Mouse (Mus musculus): Measurements from ENCODE around the gene Rras2. TPM values are rescaled to one million over a fixed set of nuclear protein-coding genes. Genes with fewer than 3 reads are reported as not detected.

The Rras2 gene
- polyA plus RNA-seq, 1 experiment from 2014 or later, result 24.5 TPM

DNA sequence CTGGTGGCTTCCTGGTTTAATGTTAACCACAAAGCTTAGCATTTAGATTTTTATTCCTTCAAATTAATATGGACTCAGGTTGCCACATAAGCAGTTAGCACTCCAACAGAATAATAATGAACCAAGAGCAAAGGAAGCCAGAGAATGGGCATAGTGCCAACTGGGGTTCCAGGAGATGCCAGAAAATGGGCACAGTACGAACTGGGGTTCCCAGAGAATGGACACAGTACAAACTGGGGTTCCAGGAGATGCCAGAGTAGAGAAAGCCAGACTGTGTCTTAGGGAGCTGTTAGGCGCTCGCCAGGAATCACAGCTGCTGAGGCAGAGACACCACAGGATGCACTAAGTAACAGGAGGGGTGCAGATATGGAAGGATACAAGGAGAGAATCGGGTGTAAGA lies 80.3 kb downstream of the Rras2 start:
- WGBS, result 81% methylated on average over 4 of the region's 4 CpGs
- ATAC-seq, result no peak
- no peak for TF ChIP-seq CTCF (IDR thresholded peaks at IDR 0.05; ENCODE audit: low read depth)

DNA sequence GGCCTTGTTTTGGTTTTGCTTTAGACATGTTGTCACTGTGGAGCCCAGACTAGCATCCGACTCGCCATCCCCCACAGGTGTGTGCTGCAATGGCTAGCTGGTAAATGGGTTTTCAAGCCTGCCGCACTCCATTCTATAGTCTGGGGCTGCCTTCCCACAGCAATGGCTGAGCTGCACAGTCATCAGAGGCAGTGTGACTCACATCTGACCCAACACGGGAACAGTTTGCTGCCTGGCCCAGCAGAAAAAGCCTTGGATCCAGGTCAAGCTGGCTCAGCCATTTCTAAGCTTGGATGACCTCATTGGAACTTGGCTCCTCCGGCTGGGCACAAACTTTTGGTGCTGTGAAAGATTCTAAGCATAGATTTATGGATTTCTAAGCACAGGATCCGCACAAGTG lies 88.0 kb downstream of the Rras2 start:
- Histone ChIP-seq H3K27ac (ENCODE audit: low read depth, low read length) (no peak overlapping the region), H3K36me3 (ENCODE audit: control insufficient read depth, insufficient read depth) (no peaks in the 10 kb centered on the region), H3K4me2 (replicated peaks; ENCODE audit: low read depth) (no peak overlapping the region), H3K4me3 (ENCODE audit: low read depth, low read length) (no peak overlapping the region), H3K27me3 (replicated peaks; ENCODE audit: control insufficient read depth, insufficient read depth, low read length) (no peaks in the 10 kb centered on the region), H3K4me1 (replicated peaks; ENCODE audit: control insufficient read depth, insufficient read depth, low read length) (no peaks in the 10 kb centered on the region), H3K9ac (ENCODE audit: low read depth, low read length) (no peak overlapping the region), H3K9me3 (ENCODE audit: control insufficient read depth) (no peaks in the 10 kb centered on the region)
- ATAC-seq, result no peak
- 73% methylated on average over 6 of the region's 6 CpGs for WGBS
- no peak for TF ChIP-seq CTCF (IDR thresholded peaks at IDR 0.05; ENCODE audit: low read depth)

More for the DNA sequence above, 80.3 kb downstream of the Rras2 start:
- Histone ChIP-seq H3K36me3 (ENCODE audit: control insufficient read depth, insufficient read depth) (peaks cover 8% of the 10 kb centered on the region), H3K4me3 (ENCODE audit: low read depth, low read length) (no peak overlapping the region), H3K4me1 (replicated peaks; ENCODE audit: control insufficient read depth, insufficient read depth, low read length) (no peaks in the 10 kb centered on the region), H3K9ac (ENCODE audit: low read depth, low read length) (no peak overlapping the region), H3K27me3 (replicated peaks; ENCODE audit: control insufficient read depth, insufficient read depth, low read length) (no peaks in the 10 kb centered on the region), H3K4me2 (replicated peaks; ENCODE audit: low read depth) (no peak overlapping the region), H3K27ac (ENCODE audit: low read depth, low read length) (no peak overlapping the region), H3K9me3 (ENCODE audit: control insufficient read depth) (no peaks in the 10 kb centered on the region)

DNA sequence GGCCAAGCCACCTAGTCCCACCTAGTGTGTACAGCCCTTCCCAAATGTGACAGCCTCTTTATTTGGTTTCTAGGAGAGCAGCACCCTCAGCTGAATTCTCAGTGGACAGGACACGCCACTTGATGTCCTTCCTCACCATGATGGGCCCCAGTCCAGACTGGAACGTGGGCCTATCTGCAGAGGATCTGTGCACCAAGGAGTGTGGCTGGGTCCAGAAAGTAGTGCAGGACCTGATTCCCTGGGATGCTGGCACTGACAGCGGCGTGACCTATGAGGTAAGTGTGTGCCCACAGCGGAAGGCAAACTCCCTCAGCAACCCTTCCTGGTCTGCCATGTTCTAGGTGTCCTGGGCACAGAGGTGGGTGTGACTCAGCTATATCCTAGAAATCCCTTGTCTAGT lies 88.8 kb downstream of the Rras2 start:
- TF ChIP-seq CTCF (IDR thresholded peaks at IDR 0.05; ENCODE audit: low read depth), result no peak
- H3K4me2 ChIP-seq (replicated peaks; ENCODE audit: low read depth), result no peak overlapping the region
- no peak overlapping the region for H3K4me3 ChIP-seq (ENCODE audit: low read depth, low read length)
- no peak overlapping the region for H3K27ac ChIP-seq (ENCODE audit: low read depth, low read length)
- no peak for ATAC-seq
- WGBS, result 93% methylated on average over 5 of the region's 5 CpGs
- no peaks in the 10 kb centered on the region for H3K4me1 ChIP-seq (replicated peaks; ENCODE audit: control insufficient read depth, insufficient read depth, low read length)
- H3K27me3 ChIP-seq (replicated peaks; ENCODE audit: control insufficient read depth, insufficient read depth, low read length), result no peaks in the 10 kb centered on the region
- H3K9ac ChIP-seq (ENCODE audit: low read depth, low read length), result no peak overlapping the region
- H3K9me3 ChIP-seq (ENCODE audit: control insufficient read depth), result no peaks in the 10 kb centered on the region
- no peaks in the 10 kb centered on the region for H3K36me3 ChIP-seq (ENCODE audit: control insufficient read depth, insufficient read depth)

DNA sequence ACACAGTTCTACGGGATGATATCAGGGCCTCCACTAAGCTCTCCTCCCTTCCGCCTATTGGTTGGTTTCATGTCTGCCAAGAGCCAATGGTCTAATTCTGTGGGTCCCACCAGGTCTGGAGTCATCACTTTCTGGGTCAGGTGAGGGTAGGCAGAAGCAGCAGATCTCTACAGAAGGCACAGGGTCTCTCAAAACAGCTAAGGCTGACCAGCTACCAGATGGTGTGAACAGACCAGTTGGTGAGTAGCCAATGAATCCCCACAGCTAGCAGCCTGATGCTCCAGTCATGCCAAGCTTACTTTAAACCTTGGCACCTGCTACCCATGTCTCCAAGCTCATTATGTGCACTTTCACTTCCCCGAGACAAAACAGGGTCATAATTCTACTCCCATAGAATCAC lies 90.2 kb downstream of the Rras2 start:
- no peak overlapping the region for H3K4me3 ChIP-seq (ENCODE audit: low read depth, low read length)
- no peaks in the 10 kb centered on the region for H3K4me1 ChIP-seq (replicated peaks; ENCODE audit: control insufficient read depth, insufficient read depth, low read length)
- H3K36me3 ChIP-seq (ENCODE audit: control insufficient read depth, insufficient read depth), result no peaks in the 10 kb centered on the region
- TF ChIP-seq CTCF (IDR thresholded peaks at IDR 0.05; ENCODE audit: low read depth), result no peak
- no peak for ATAC-seq
- H3K27me3 ChIP-seq (replicated peaks; ENCODE audit: control insufficient read depth, insufficient read depth, low read length), result no peaks in the 10 kb centered on the region
- H3K9me3 ChIP-seq (ENCODE audit: control insufficient read depth), result no peaks in the 10 kb centered on the region
- H3K27ac ChIP-seq (ENCODE audit: low read depth, low read length), result no peak overlapping the region
- H3K9ac ChIP-seq (ENCODE audit: low read depth, low read length), result no peak overlapping the region
- 72% methylated on average over 3 of the region's 3 CpGs for WGBS
- H3K4me2 ChIP-seq (replicated peaks; ENCODE audit: low read depth), result no peak overlapping the region

DNA sequence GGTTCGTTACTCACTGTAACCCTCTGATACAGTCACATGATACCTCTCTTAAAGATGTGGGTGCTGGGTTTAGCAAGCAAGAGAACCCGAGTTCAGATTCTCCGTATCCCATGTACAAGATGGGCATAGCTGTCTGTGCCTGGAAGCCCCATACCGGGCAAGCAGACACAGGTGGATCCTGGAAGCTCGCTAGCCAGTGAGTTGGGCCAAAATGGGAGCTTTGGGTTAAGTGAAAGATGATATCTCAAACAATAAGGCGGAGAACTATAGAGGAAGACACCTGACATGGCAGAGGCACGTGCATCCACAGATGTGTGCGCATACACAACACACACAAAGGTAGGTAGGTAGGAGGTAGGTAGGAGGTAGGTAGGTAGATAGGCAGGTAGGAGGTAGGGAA lies 90.7 kb downstream of the Rras2 start:
- no peak overlapping the region for H3K27ac ChIP-seq (ENCODE audit: low read depth, low read length)
- no peak for TF ChIP-seq CTCF (IDR thresholded peaks at IDR 0.05; ENCODE audit: low read depth)
- H3K36me3 ChIP-seq (ENCODE audit: control insufficient read depth, insufficient read depth), result no peaks in the 10 kb centered on the region
- H3K4me2 ChIP-seq (replicated peaks; ENCODE audit: low read depth), result no peak overlapping the region
- 90% methylated on average over 8 of the region's 8 CpGs for WGBS
- no peaks in the 10 kb centered on the region for H3K9me3 ChIP-seq (ENCODE audit: control insufficient read depth)
- H3K9ac ChIP-seq (ENCODE audit: low read depth, low read length), result no peak overlapping the region
- H3K27me3 ChIP-seq (replicated peaks; ENCODE audit: control insufficient read depth, insufficient read depth, low read length), result no peaks in the 10 kb centered on the region
- H3K4me1 ChIP-seq (replicated peaks; ENCODE audit: control insufficient read depth, insufficient read depth, low read length), result no peaks in the 10 kb centered on the region
- H3K4me3 ChIP-seq (ENCODE audit: low read depth, low read length), result no peak overlapping the region
- ATAC-seq, result no peak

DNA sequence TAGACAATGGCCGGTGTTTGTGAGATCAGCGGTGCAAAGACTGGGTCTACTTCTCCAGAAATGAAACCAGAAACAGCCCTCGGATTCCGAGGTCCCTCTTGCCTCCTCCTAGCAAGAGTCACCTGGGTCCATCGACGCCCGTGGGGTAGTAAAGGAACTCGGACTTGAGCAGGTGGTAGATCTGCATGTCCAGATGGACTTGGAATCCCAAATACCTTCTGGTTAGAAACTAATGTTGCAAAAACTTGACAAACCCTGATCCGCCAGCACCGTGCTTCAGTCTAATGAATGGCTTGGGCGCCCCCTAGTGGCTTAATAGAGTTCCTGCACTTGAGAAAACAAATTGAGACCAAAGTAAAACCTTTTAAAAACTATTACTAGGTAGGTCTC lies 96.9 kb downstream of the Rras2 start:
- under 1% methylated on average over 11 of the region's 11 CpGs for WGBS
- H3K36me3 ChIP-seq (ENCODE audit: control insufficient read depth, insufficient read depth), result no peaks in the 10 kb centered on the region
- H3K4me1 ChIP-seq (replicated peaks; ENCODE audit: control insufficient read depth, insufficient read depth, low read length), result no peaks in the 10 kb centered on the region
- H3K9ac ChIP-seq (ENCODE audit: low read depth, low read length), result peak overlapping the region; percentile 45; the same call in 1 of the 2 replicates
- peak overlapping the region; percentile 56 for H3K4me3 ChIP-seq (ENCODE audit: low read depth, low read length)
- TF ChIP-seq CTCF (IDR thresholded peaks at IDR 0.05; ENCODE audit: low read depth), result peak; percentile 93
- peak; percentile 48; the same call in 1 of the 2 replicates for ATAC-seq
- no peak overlapping the region for H3K27ac ChIP-seq (ENCODE audit: low read depth, low read length)
- H3K27me3 ChIP-seq (replicated peaks; ENCODE audit: control insufficient read depth, insufficient read depth, low read length), result no peaks in the 10 kb centered on the region
- H3K9me3 ChIP-seq (ENCODE audit: control insufficient read depth), result no peaks in the 10 kb centered on the region
- H3K4me2 ChIP-seq (replicated peaks; ENCODE audit: low read depth), result peak overlapping the region; percentile 74
